In the genomic region with DNA sequence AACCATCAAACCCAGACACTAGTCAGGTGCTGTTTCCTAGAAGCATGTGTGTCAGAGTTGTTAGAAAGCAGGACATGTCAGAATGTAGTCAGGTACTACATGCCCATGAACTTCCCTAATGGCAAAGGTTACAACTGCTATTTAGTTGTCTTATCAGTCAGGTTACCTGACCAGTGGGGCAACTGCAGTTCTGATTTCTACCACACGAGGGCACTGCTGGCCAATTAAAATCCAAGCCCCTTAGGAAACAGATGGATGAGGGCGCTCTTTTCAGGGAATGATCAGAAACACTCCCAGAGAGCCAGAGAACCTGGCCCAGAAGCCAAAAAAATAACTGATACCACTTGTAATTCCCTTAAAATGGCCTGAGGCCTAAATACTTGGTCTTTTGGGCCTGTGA, we compare ENCODE assay signal across 8 mouse cellular contexts.
DNase-seq lines count a peak whose midpoint lies in the region; TF ChIP-seq lines count a peak whose summit lies in the region.

No protein-coding gene starts in this region.

- no peak overlapping the region for H3K9ac ChIP-seq in ES-Bruce4 (ENCODE audit: low read depth, poor library complexity, severe bottlenecking)

- peaks cover 21% of the 10 kb centered on the region for H3K36me3 ChIP-seq in ES-Bruce4 (ENCODE audit: control insufficient read depth, insufficient read depth, low read length, poor library complexity, severe bottlenecking)

- H3K9me3 ChIP-seq in ES-Bruce4 (replicated peaks; ENCODE audit: control insufficient read depth, insufficient read depth, low read length, poor library complexity, severe bottlenecking): no peaks in the 10 kb centered on the region

- TF ChIP-seq CTCF in ES-Bruce4 (IDR thresholded peaks at IDR 0.05; ENCODE audit: low read depth, low read length): peak; percentile 61

- no peak for TF ChIP-seq POLR2A in ES-Bruce4 (IDR thresholded peaks at IDR 0.05; ENCODE audit: insufficient read depth, low read length)

- TF ChIP-seq EP300 in ES-Bruce4 (IDR thresholded peaks at IDR 0.05; ENCODE audit: insufficient read depth, low read depth, low read length): no peak

- H3K4me3 ChIP-seq in ES-Bruce4 (ENCODE audit: low read depth, low read length): no peak overlapping the region

- H3K27me3 ChIP-seq in ES-Bruce4 (ENCODE audit: control insufficient read depth, insufficient read depth, low read length, poor library complexity, severe bottlenecking): no peaks in the 10 kb centered on the region

- no peaks in the 10 kb centered on the region for H3K4me1 ChIP-seq in ES-Bruce4 (ENCODE audit: control insufficient read depth, insufficient read depth, low read length)

- no peak overlapping the region for H3K27ac ChIP-seq in ES-Bruce4 (ENCODE audit: insufficient read depth, low read length)

- DNase-seq in adrenal gland, postnatal 10 days: peak; percentile 91
- peak; percentile 67 for DNase-seq in embryo, embryonic 11.5 days (ENCODE audit: low read depth, low spot score)
- DNase-seq in gastrocnemius, postnatal 4 days (ENCODE audit: low spot score in 2 of 2): peak; percentile 43 to 66
- peak; percentile 76 to 90 for DNase-seq in kidney, postnatal 25 days
- DNase-seq in lung, adult 18-20 months: peak; percentile 68 to 70
- DNase-seq in right cerebral cortex, postnatal 10 days (ENCODE audit: low spot score in 2 of 2): peak; percentile 82 to 89
- peak; percentile 47 for DNase-seq in urinary bladder, postnatal 10 days (ENCODE audit: low spot score)
